Mouse (Mus musculus): ENCODE measurements around the gene Pcolce. TPM values are rescaled to one million over a fixed set of nuclear protein-coding genes. Genes with fewer than 3 reads are reported as not detected.

Gene Pcolce
- polyA plus RNA-seq, 1 experiment = 368 TPM

DNA sequence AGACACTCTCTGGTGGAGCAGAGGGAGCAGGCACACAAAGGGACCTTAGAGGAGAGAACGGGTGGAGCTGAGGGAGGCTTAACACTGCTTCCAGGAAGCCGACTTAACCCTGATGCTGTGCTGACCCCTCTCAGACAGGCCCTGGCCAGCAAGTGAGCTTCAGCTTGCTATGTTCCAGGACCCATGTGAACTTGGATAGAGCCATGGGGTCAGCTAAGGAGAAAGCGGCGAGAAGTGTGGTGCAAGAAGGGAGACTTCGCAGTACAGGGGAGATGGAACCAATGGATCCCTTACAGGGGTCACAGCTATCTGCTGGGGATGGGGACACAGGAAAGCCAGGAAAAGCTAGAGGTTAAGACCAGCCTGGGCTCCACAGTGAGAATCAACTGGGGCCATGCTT, 508 bp downstream of the Pcolce start:
- H3K4me3 ChIP-seq = peak overlapping the region; percentile 1
- no peak overlapping the region for H3ac ChIP-seq (ENCODE audit: control insufficient read depth, insufficient read length)
- no peaks in the 10 kb centered on the region for H3K27me3 ChIP-seq (ENCODE audit: control insufficient read depth, insufficient read depth, insufficient read length)
- peak overlapping the region; percentile 88 for H3K4me2 ChIP-seq (ENCODE audit: low read depth)
- H3K79me2 ChIP-seq (ENCODE audit: control insufficient read depth, insufficient read depth) = peaks cover 23% of the 10 kb centered on the region
- H3K36me3 ChIP-seq (ENCODE audit: control insufficient read depth, insufficient read depth) = no peaks in the 10 kb centered on the region
- TF ChIP-seq MYOD1 (IDR thresholded peaks at IDR 0.05; ENCODE audit: control insufficient read depth in 1 of 3, insufficient read length in 2 of 3, low read depth in 2 of 3) = no peak
- TF ChIP-seq E2F4 (IDR thresholded peaks at IDR 0.05; ENCODE audit: insufficient read depth) = no peak
- TF ChIP-seq POLR2AphosphoS2 (IDR thresholded peaks at IDR 0.05; ENCODE audit: insufficient read length, low read depth) = no peak
- no peak for TF ChIP-seq CEBPB (IDR thresholded peaks at IDR 0.05; ENCODE audit: insufficient read depth, poor library complexity, severe bottlenecking)
- TF ChIP-seq SRF (IDR thresholded peaks at IDR 0.05; ENCODE audit: control insufficient read depth, insufficient read length, low read depth) = no peak
- no peak for TF ChIP-seq USF1 (IDR thresholded peaks at IDR 0.05; ENCODE audit: low read depth)

- TF ChIP-seq TCF12 (IDR thresholded peaks at IDR 0.05; ENCODE audit: insufficient read depth, poor library complexity, severe bottlenecking) = peak; percentile 24
- no peak for TF ChIP-seq MAX (IDR thresholded peaks at IDR 0.05; ENCODE audit: low read depth)
- TF ChIP-seq POLR2A (IDR thresholded peaks at IDR 0.05; ENCODE audit: insufficient read length, low read depth) = peak; percentile 84
- no peak for TF ChIP-seq SRF (IDR thresholded peaks at IDR 0.05; ENCODE audit: control insufficient read depth, insufficient read length, low read depth)
- peak in 2 of 3 experiments; percentile 79 to 92 for TF ChIP-seq MYOD1 (IDR thresholded peaks at IDR 0.05; ENCODE audit: control insufficient read depth in 1 of 3, insufficient read length in 2 of 3, low read depth in 2 of 3)
- peak; percentile 67 for TF ChIP-seq TCF3 (IDR thresholded peaks at IDR 0.05; ENCODE audit: insufficient read length, low read depth)
- peak; percentile 71 for TF ChIP-seq POLR2AphosphoS2 (IDR thresholded peaks at IDR 0.05; ENCODE audit: insufficient read length, low read depth)
- TF ChIP-seq USF1 (IDR thresholded peaks at IDR 0.05; ENCODE audit: low read depth) = no peak
- peak; percentile 40 to 88 (median 75) for TF ChIP-seq MYOG (IDR thresholded peaks at IDR 0.05; ENCODE audit: control insufficient read depth in 1 of 3, insufficient read depth in 1 of 3, insufficient read length in 2 of 3, low read depth in 2 of 3)
- TF ChIP-seq REST (IDR thresholded peaks at IDR 0.05; ENCODE audit: insufficient read depth, insufficient read length) = no peak
- H3K36me3 ChIP-seq (ENCODE audit: control insufficient read depth, insufficient read depth) = no peaks in the 10 kb centered on the region
- H3K4me3 ChIP-seq = peak overlapping the region; percentile 43
- H3K79me2 ChIP-seq (ENCODE audit: control insufficient read depth, insufficient read depth) = peaks cover 31% of the 10 kb centered on the region
- peak overlapping the region; percentile 88 for H3K4me2 ChIP-seq (ENCODE audit: low read depth)
- peak overlapping the region; percentile 25 for H3ac ChIP-seq (ENCODE audit: control insufficient read depth, insufficient read length)
- H3K27me3 ChIP-seq (ENCODE audit: control insufficient read depth, insufficient read depth, insufficient read length) = no peaks in the 10 kb centered on the region
These were observed 2.4 kb downstream of the Pcolce start for GRCm38 (mm10) chr5:137611245-137611602.

- Histone ChIP-seq H3ac (ENCODE audit: control insufficient read depth, insufficient read length) (peak overlapping the region; percentile 25), H3K4me2 (ENCODE audit: low read depth) (peak overlapping the region; percentile 88), H3K27me3 (ENCODE audit: control insufficient read depth, insufficient read depth, insufficient read length) (no peaks in the 10 kb centered on the region), H3K79me2 (ENCODE audit: control insufficient read depth, insufficient read depth) (peaks cover 31% of the 10 kb centered on the region), H3K36me3 (ENCODE audit: control insufficient read depth, insufficient read depth) (no peaks in the 10 kb centered on the region), H3K4me3 (peak overlapping the region; percentile 43)
- TF ChIP-seq SRF (IDR thresholded peaks at IDR 0.05; ENCODE audit: control insufficient read depth, insufficient read length, low read depth) (no peak), POLR2A (IDR thresholded peaks at IDR 0.05; ENCODE audit: insufficient read length, low read depth) (peak; percentile 43), POLR2AphosphoS2 (IDR thresholded peaks at IDR 0.05; ENCODE audit: insufficient read length, low read depth) (peak; percentile 60), E2F4 (IDR thresholded peaks at IDR 0.05; ENCODE audit: insufficient read depth) (no peak), TCF12 (IDR thresholded peaks at IDR 0.05; ENCODE audit: insufficient read depth, poor library complexity, severe bottlenecking) (peak; percentile 9), USF1 (IDR thresholded peaks at IDR 0.05; ENCODE audit: low read depth) (no peak), TCF3 (IDR thresholded peaks at IDR 0.05; ENCODE audit: insufficient read length, low read depth) (no peak), MYOG (IDR thresholded peaks at IDR 0.05; ENCODE audit: control insufficient read depth in 1 of 3, insufficient read depth in 1 of 3, insufficient read length in 2 of 3, low read depth in 2 of 3) (no peak)
These were observed 2.9 kb downstream of the Pcolce start for GRCm38 (mm10) chr5:137610548-137611244.

GRCm38 (mm10) chr5:137610056-137610455, 3.5 kb downstream of the Pcolce start:
- no peak for TF ChIP-seq MYOD1 (IDR thresholded peaks at IDR 0.05; ENCODE audit: control insufficient read depth in 1 of 3, insufficient read length in 2 of 3, low read depth in 2 of 3)
- TF ChIP-seq E2F4 (IDR thresholded peaks at IDR 0.05; ENCODE audit: insufficient read depth) = no peak
- no peak for TF ChIP-seq MAX (IDR thresholded peaks at IDR 0.05; ENCODE audit: low read depth)
- TF ChIP-seq TCF3 (IDR thresholded peaks at IDR 0.05; ENCODE audit: insufficient read length, low read depth) = no peak
- TF ChIP-seq USF1 (IDR thresholded peaks at IDR 0.05; ENCODE audit: low read depth) = no peak
- TF ChIP-seq POLR2A (IDR thresholded peaks at IDR 0.05; ENCODE audit: insufficient read length, low read depth) = no peak
- TF ChIP-seq CEBPB (IDR thresholded peaks at IDR 0.05; ENCODE audit: insufficient read depth, poor library complexity, severe bottlenecking) = no peak
- Histone ChIP-seq H3K79me2 (ENCODE audit: control insufficient read depth, insufficient read depth) (peaks cover 31% of the 10 kb centered on the region), H3K4me3 (peak overlapping the region; percentile 43), H3ac (ENCODE audit: control insufficient read depth, insufficient read length) (peak overlapping the region; percentile 25), H3K27me3 (ENCODE audit: control insufficient read depth, insufficient read depth, insufficient read length) (no peaks in the 10 kb centered on the region), H3K4me2 (ENCODE audit: low read depth) (peak overlapping the region; percentile 88), H3K36me3 (ENCODE audit: control insufficient read depth, insufficient read depth) (peaks cover 6% of the 10 kb centered on the region)

- peaks cover 31% of the 10 kb centered on the region for H3K79me2 ChIP-seq (ENCODE audit: control insufficient read depth, insufficient read depth)
- H3ac ChIP-seq (ENCODE audit: control insufficient read depth, insufficient read length) = no peak overlapping the region
- peak overlapping the region; percentile 88 for H3K4me2 ChIP-seq (ENCODE audit: low read depth)
- peak overlapping the region; percentile 43 for H3K4me3 ChIP-seq
- no peak for TF ChIP-seq E2F4 (IDR thresholded peaks at IDR 0.05; ENCODE audit: insufficient read depth)
- H3K36me3 ChIP-seq (ENCODE audit: control insufficient read depth, insufficient read depth) = peaks cover 9% of the 10 kb centered on the region
- no peaks in the 10 kb centered on the region for H3K27me3 ChIP-seq (ENCODE audit: control insufficient read depth, insufficient read depth, insufficient read length)
These were observed 4.3 kb downstream of the Pcolce start for GRCm38 (mm10) chr5:137609292-137609691.

Data from myocyte (in vitro differentiated cells).